Mouse (Mus musculus) ES-Bruce4 (cell line): Measurements from ENCODE around the gene C1ql4.

Experiments
- CTCF ChIP-seq: IDR thresholded peaks from one replicate; pipeline ENCODE4 v1.8.1; 2011; ENCODE audit warnings: low read depth, low read length
- EP300 ChIP-seq: IDR thresholded peaks from 2 replicates; pipeline ENCODE4 v1.6.1; 2011; ENCODE audit warnings: low read depth, low read length; ENCODE audit not compliant: insufficient read depth
- POLR2A ChIP-seq: IDR thresholded peaks from one replicate; pipeline ENCODE4 v1.8.1; 2011; ENCODE audit warnings: low read length; ENCODE audit not compliant: insufficient read depth

GRCm38 (mm10) chr15:99099139-99099556 lies 11.5 kb upstream of the C1ql4 start:
- TF ChIP-seq CTCF (peak; percentile 89), EP300 (no peak), POLR2A (no peak)
